Mouse (Mus musculus) kidney, postnatal 0 days (tissue): ENCODE measurements around the gene 4930596D02Rik. TPM values are rescaled to one million over a fixed set of nuclear protein-coding genes. Genes with fewer than 3 reads are reported as not detected.

Experiments
- ATAC-seq: fragments of 200-750 bp; cut with Nextera tagmentation; replicated peaks from 2 replicates; pipeline ENCODE4 v1.8.0; 2017; ENCODE audit warnings: low read depth, moderate number of reproducible peaks, moderate TSS enrichment, moderate library complexity; ENCODE audit not compliant: low FRiP score
- DNase-seq: peaks from one replicate; pipeline ENCODE4 v3.0.0-alpha.2; 2016; ENCODE audit warnings: low spot score
- H3K27ac ChIP-seq: fragments of 300-500 bp; sonication (generic); 2 replicates; pipeline ENCODE4 v1.5.1; 2014; ENCODE audit warnings: mild to moderate bottlenecking
- H3K27me3 ChIP-seq: fragments of 300-500 bp; sonication (generic); 2 replicates; pipeline ENCODE4 v1.6.1; 2014; ENCODE audit warnings: low read length, mixed read lengths; ENCODE audit not compliant: insufficient read depth
- H3K36me3 ChIP-seq: fragments of 300-500 bp; sonication (generic); 2 replicates; pipeline ENCODE4 v1.6.1; 2014; ENCODE audit warnings: low read length, mixed read lengths; ENCODE audit not compliant: insufficient read depth
- H3K4me1 ChIP-seq: fragments of 300-500 bp; sonication (generic); replicated peaks from 2 replicates; pipeline ENCODE4 v1.6.1; 2014; ENCODE audit warnings: antibody characterized with exemption, low read length, mixed read lengths; ENCODE audit not compliant: insufficient read depth
- H3K4me2 ChIP-seq: fragments of 300-500 bp; sonication (generic); 2 replicates; pipeline ENCODE4 v1.6.1; 2014; ENCODE audit warnings: mild to moderate bottlenecking, low read length, moderate library complexity, mixed read lengths
- H3K4me3 ChIP-seq: fragments of 300-500 bp; sonication (generic); replicated peaks from 2 replicates; pipeline ENCODE4 v1.5.1; 2014; ENCODE audit warnings: low read depth, low read length
- H3K9ac ChIP-seq: fragments of 300-500 bp; sonication (generic); 2 replicates; pipeline ENCODE4 v1.6.1; 2014; ENCODE audit warnings: low read depth, low read length
- H3K9me3 ChIP-seq: fragments of 300-500 bp; sonication (generic); replicated peaks from 2 replicates; pipeline ENCODE4 v1.6.1; 2016; ENCODE audit warnings: low read length, inconsistent platforms, mixed read lengths
- CTCF ChIP-seq: IDR thresholded peaks from 2 replicates; pipeline ENCODE4 v1.5.1; 2016; ENCODE audit warnings: antibody characterized with exemption, low read depth, mild to moderate bottlenecking, moderate library complexity
- WGBS: fragments of 180-500 bp; shearing (Covaris S2); extraction: QIAGEN DNeasy Blood & Tissue Kit; methylation state at CpG from one replicate; pipeline ENCODE4 v1.1.7; 2014; 5-methylcytosine and 5-hydroxymethylcytosine counted together
- polyA plus RNA-seq: library from polyadenylated mRNA; unstranded; fragments of >200 nt; fragmentation: Nextera tagmentation; extraction: Ambion mirVana; gene quantifications from 2 replicates; pipeline ENCODE4 v1.2.1, GENCODE M21; 2015

The 4930596D02Rik gene
- polyA plus RNA-seq, result not detected in 2 replicates

GRCm38 (mm10) chr14:35811878-35812277 is at the start of gene 4930596D02Rik:
Gene 4930596D02Rik (minus strand): TSS chr14:35811978.
- H3K36me3 ChIP-seq, result no peaks in the 10 kb centered on the region
- H3K4me1 ChIP-seq, result no peaks in the 10 kb centered on the region
- ATAC-seq, result no peak
- H3K4me3 ChIP-seq, result no peak within 1 kb of the TSS
- no peak within 1 kb of the TSS for H3K27ac ChIP-seq
- TF ChIP-seq CTCF, result no peak
- WGBS, result 65% methylated on average over 4 of the region's 4 CpGs
- H3K4me2 ChIP-seq, result no peak within 1 kb of the TSS
- no peak within 1 kb of the TSS for H3K9ac ChIP-seq
- no peak for DNase-seq
- H3K27me3 ChIP-seq, result no peaks in the 10 kb centered on the region
- H3K9me3 ChIP-seq, result no peaks in the 10 kb centered on the region

GRCm38 (mm10) chr14:35853254-35853653 is 41.5 kb upstream of the 4930596D02Rik start:
- Histone ChIP-seq H3K27ac (no peak overlapping the region), H3K36me3 (no peaks in the 10 kb centered on the region), H3K4me3 (no peak overlapping the region), H3K9ac (no peak overlapping the region), H3K4me1 (no peaks in the 10 kb centered on the region), H3K4me2 (no peak overlapping the region), H3K9me3 (no peaks in the 10 kb centered on the region), H3K27me3 (no peaks in the 10 kb centered on the region)
- no peak for TF ChIP-seq CTCF
- ATAC-seq, result no peak
- WGBS, result 61% methylated on average over 1 of the region's 1 CpGs
- DNase-seq, result no peak

- no peaks in the 10 kb centered on the region for H3K36me3 ChIP-seq
- no peak for TF ChIP-seq CTCF
- H3K4me1 ChIP-seq, result no peaks in the 10 kb centered on the region
- H3K9me3 ChIP-seq, result no peaks in the 10 kb centered on the region
- 44% methylated on average over 6 of the region's 6 CpGs for WGBS
- ATAC-seq (no peak), DNase-seq (no peak)
- H3K27me3 ChIP-seq, result no peaks in the 10 kb centered on the region
- no peak overlapping the region for H3K4me3 ChIP-seq
- H3K9ac ChIP-seq, result no peak overlapping the region
- no peak overlapping the region for H3K27ac ChIP-seq
- no peak overlapping the region for H3K4me2 ChIP-seq
Observed at GRCm38 (mm10) chr14:35845271-35845670, 33.5 kb upstream of the 4930596D02Rik start.

GRCm38 (mm10) chr14:35842111-35842721 is 30.4 kb upstream of the 4930596D02Rik start:
- DNase-seq, result no peak
- ATAC-seq, result no peak
- H3K4me3 ChIP-seq, result no peak overlapping the region
- no peaks in the 10 kb centered on the region for H3K27me3 ChIP-seq
- H3K4me2 ChIP-seq, result no peak overlapping the region
- H3K27ac ChIP-seq, result no peak overlapping the region
- TF ChIP-seq CTCF, result no peak
- 69% methylated on average over 7 of the region's 7 CpGs for WGBS
- H3K36me3 ChIP-seq, result no peaks in the 10 kb centered on the region
- no peak overlapping the region for H3K9ac ChIP-seq
- H3K9me3 ChIP-seq, result no peaks in the 10 kb centered on the region
- H3K4me1 ChIP-seq, result no peaks in the 10 kb centered on the region

- 58% methylated on average over 3 of the region's 3 CpGs for WGBS
- no peak for TF ChIP-seq CTCF
- Histone ChIP-seq H3K27me3 (no peaks in the 10 kb centered on the region), H3K4me2 (no peak overlapping the region), H3K4me3 (no peak overlapping the region), H3K36me3 (no peaks in the 10 kb centered on the region), H3K9me3 (no peaks in the 10 kb centered on the region), H3K9ac (no peak overlapping the region), H3K27ac (no peak overlapping the region), H3K4me1 (no peaks in the 10 kb centered on the region)
- DNase-seq (no peak), ATAC-seq (no peak)
Observed at GRCm38 (mm10) chr14:35792656-35793213, 19.0 kb downstream of the 4930596D02Rik start.

GRCm38 (mm10) chr14:35780033-35780432 is 31.7 kb downstream of the 4930596D02Rik start:
- 74% methylated on average over 3 of the region's 3 CpGs for WGBS
- DNase-seq (no peak), ATAC-seq (no peak)
- Histone ChIP-seq H3K4me3 (no peak overlapping the region), H3K36me3 (no peaks in the 10 kb centered on the region), H3K27ac (no peak overlapping the region), H3K27me3 (no peaks in the 10 kb centered on the region), H3K9me3 (no peaks in the 10 kb centered on the region), H3K9ac (no peak overlapping the region), H3K4me2 (no peak overlapping the region), H3K4me1 (no peaks in the 10 kb centered on the region)
- no peak for TF ChIP-seq CTCF
